Mouse (Mus musculus): ENCODE measurements around the gene Hs2st1.
A peak's percentile ranks its signal among the peaks of the same experiment; 100 is the strongest.

Hs2st1 gene

DNA sequence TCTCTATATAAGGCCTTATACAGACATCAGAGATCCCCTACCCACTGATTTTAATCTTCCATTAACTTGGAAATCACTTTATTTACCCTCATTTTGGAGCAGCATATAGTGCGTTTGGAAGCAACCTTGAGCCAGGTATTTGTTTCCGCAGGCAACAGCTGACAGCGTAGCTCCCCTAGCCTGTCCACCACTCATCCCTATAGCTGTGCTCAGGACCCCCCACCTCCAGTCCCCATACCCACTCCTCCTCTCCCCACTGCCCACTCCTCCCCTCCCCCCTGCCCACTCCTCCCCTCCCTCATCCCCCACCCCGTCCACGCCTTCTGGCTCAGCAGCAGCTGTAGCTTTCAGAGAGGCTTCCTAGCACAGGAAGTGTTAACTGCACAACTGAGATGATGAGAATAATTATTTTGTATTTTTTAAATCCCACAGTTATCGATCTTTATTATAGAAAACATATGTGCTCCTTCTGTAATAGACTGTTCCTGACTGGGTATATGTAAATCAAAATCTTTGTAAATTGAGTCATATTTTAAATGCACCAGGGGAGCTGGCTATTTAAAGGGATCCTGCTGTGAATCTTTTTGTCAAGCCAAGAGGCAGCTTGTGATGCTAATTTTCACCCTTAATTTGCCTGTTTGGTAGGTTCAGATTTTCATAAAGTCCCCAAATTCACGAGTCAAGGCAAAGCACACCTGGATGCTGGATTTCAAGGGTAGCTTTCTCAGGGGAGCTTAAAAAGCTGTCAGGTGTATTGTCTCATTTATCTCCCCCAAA lies 148.4 kb downstream of the Hs2st1 start:
- TF ChIP-seq GATA4 (IDR thresholded peaks at IDR 0.05; ENCODE audit: insufficient replicate concordance, low read length): no peak

DNA sequence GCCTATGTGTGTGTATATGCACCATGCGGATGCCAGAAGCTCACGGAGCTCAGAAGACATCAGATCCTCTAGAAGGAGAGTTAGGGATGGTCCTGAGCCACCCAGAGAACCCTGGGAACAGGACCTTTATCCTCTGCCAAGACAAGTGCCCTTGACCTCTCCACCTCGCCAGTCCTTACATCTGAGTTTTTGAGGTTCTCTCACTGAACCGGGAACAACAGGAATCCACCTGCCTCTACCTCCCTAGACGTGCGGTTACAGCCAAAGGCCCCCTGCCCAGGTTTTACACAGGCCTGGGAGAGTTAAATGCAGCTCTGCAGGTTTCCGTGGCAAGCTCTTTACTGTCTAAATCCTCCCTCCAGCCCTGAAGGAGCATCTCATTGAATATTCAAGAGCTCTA lies 156.2 kb downstream of the Hs2st1 start:
- TF ChIP-seq GATA4 (IDR thresholded peaks at IDR 0.05; ENCODE audit: insufficient replicate concordance, low read length): no peak

DNA sequence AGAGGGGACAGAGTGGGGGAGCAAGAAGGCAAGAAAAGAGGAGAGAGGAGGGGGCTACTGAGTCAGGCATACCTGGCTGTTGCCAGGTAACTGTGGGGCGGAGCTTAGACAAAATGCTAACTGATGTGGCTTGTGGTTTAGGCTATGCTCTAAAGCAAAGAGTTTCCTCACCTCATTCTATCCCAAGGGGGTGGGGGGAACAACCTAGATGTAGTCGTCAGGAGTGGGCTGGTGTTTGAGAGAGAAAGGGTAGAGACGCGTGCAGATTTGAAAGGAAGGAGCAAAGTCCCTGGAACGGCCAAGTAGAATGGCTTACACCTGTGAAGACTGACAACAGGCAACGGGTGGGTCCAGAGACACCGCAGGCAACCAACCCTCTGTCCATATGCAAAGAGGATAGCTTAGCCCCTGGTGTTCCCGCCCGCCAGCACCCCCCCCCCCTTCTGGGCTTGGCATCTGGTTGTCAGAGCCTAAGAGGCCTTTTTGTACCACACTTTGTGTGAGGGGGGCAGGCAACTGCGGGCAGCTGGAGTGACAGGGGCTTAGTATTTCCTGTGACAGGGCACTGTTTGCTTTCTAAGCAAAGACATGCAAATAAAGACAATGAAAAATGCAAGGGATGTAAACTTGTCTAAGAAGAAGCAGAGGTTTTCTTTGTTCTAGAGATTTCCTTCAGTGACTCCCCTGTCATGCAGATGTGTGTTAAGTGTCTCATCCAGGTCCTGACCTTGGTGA lies 157.3 kb downstream of the Hs2st1 start:
- TF ChIP-seq GATA4 (IDR thresholded peaks at IDR 0.05; ENCODE audit: insufficient replicate concordance, low read length): no peak

DNA sequence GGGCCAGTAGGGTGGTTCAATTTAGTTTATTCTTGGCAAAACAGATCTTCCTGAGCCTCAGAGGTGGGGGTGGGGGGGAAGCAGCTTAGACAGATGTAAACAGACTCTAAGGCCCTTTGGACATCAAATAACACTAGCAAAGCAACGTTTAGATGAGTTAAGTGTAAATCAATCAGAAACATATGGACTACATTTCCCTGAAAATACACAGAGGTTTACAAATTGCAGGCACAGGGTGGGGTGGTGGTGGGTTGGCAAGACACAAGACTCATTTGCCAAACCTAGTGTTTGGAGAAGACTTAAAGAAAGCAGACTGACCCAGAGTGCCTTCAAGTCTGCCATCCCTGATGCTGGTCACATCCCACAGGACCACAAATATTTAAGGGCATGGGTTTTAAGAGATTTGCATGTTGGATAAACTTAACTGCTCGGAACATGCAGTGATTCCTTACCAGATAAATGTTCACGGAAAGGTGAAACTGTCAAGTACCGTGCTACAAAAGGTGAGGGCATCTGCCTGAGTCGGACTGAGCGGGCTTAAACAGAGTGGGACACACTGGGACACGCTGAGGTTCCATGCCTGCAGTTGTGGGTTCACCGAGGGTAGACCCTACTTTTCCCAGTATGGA lies 158.2 kb downstream of the Hs2st1 start:
- no peak for TF ChIP-seq GATA4 (IDR thresholded peaks at IDR 0.05; ENCODE audit: insufficient replicate concordance, low read length)

DNA sequence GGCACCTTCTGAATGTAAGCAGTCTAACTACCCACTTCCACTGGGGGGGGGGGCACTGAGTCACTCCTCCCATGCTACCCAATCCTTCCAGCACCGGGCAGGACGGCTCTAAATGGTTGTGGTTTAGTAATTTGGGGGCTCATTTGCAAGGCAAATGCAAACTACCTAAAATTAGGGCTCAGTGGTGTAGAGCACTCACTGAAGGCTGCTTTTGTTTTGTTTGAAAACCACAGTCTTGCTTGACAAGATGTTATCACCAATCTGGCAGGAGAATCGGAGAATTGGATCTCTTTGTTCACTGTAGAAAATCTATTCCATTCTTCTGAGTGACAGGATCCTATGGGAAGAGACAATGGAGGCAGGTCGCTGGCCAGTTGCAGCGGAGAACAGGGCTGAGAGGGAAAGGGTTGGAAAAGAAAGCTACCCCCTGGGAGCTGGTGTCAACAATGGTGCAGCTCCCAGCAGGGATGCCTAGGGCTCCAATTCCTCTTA lies 158.9 kb downstream of the Hs2st1 start:
- TF ChIP-seq GATA4 (IDR thresholded peaks at IDR 0.05; ENCODE audit: insufficient replicate concordance, low read length): no peak

DNA sequence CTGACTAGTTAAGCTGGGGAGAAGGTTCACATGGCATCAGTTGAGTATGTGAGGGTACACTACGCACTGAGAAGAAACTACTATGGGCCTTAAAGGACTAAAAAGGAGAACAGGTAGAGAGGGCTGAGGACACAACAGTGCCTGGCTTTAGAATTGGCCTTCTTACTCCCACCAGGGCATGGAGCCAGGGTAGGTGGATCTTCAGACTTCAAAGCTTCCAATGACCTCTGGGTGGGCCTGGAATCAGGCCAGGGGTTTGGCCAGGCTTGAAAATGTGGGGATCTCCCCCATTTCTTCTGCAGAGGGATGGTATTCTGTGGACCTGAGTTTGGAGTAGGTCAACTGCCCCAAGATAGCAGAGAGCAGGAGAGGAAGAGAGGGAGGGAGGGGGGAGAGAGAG lies 161.0 kb downstream of the Hs2st1 start:
- TF ChIP-seq GATA4 (IDR thresholded peaks at IDR 0.05; ENCODE audit: insufficient replicate concordance, low read length): no peak

DNA sequence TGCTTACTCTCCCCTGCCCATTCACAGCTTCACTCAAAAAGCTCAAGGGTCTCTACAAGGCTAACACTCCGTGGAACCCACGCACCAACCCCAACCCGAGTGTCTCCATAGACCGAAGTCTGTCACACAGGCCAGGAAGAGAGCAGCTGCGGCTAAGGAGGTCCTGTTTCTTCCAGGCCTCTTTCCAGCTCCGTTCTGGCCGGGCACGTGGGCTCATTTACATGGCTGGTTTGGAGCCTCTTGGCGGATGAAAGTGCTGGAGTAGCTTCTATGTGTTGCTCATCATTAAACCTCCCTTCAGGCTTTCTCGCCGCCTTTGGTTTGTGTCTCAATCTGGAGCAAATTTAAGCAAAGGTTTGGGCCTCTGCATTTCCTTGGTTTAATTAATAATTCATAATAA lies 164.7 kb downstream of the Hs2st1 start:
- no peak for TF ChIP-seq GATA4 (IDR thresholded peaks at IDR 0.05; ENCODE audit: insufficient replicate concordance, low read length)

DNA sequence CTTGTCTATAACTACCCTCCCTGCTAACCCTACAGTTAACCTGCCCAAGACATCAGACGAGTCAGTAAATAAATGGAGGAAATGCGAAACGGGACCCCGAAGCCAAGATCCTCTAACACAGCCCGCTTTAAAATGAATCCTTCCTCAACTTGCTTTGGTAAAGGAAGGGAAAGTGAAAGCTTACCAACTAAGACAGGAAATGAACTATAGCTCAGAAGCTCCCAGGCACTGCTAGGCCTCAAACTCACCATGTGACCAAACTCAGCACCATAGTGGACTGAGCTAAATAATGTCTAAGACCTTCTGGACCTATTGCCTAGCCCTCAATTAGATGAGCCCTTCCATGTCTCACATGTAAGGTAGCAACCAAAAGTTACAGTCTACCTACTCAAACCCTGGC lies 168.7 kb downstream of the Hs2st1 start:
- TF ChIP-seq GATA4 (IDR thresholded peaks at IDR 0.05; ENCODE audit: insufficient replicate concordance, low read length): no peak

DNA sequence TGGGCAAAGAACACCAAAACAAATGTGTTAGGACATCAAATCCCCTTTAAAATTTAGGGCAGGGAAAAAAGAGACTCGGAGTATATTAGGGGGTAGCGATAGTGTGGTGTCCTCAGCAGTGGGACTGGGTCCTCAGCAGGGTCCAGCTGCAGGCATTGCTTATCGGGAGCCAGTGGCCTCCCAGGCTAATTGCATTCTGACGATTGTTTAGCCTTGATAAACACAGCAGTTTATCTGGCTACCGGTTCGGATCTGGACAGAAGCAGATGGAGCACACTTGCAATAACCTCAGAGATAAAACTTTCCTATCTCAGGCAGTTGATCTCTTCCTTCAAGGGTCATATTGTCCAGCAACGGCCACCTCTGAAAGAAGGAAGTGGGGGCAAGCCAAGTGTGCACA lies 169.1 kb downstream of the Hs2st1 start:
- peak; percentile 90 for TF ChIP-seq GATA4 (IDR thresholded peaks at IDR 0.05; ENCODE audit: insufficient replicate concordance, low read length)

DNA sequence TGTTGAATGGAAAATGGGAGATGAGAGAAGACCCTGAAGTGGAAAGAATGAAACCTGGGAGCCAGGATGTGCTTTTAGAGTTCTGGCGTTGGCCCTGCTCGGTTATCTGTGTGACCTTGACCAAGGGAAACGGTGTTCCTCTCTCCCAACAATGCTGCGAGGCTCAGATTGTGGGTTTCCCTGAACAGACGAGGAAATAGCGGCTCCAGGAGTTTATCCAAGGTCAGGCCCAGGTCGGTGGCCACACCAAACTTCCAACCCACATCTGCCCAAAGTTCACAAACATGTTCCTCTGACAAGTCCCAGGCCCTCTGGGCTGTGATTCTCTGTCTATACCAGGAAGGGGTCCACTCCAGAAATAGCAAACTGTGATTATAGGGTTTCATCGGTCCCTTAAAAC lies 169.6 kb downstream of the Hs2st1 start:
- peak; percentile 99 for TF ChIP-seq GATA4 (IDR thresholded peaks at IDR 0.05; ENCODE audit: insufficient replicate concordance, low read length)

DNA sequence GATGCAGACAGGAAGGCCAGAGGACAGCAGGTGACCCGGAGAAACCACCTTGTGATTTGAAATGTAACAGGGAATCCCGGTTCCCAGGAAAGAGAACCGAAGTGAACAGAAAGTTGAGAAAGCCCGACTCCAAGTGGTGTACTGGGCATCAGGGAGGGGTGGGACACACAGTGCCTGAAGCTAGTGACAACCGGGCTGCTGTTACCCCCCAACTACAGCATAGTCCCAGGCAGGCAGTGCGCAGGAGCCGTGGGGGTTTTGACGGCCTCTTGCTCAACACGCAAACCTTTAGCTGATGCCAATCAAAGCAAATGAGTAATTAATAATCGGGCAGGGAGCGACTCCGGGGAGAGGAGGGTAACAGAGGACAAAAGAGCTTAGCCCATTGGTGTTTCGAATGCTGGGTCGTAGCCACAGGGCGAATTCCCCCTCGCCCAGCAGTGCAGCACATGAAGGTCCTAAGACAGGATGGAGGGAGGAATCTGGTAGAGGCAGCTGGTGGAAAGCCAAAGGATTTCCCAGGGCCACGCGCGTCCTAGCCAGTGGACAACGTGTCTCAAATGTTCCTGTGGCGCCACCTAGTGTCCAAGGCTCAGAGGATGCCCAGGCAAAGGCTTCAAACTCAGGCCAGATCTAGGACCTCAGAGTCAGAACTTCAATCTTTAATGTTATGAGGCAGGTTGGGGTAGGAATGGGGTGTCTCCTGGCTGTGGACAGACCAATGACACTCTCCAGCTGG lies 170.5 kb downstream of the Hs2st1 start:
- no peak; the same call in 1 of the 2 replicates for TF ChIP-seq GATA4 (IDR thresholded peaks at IDR 0.05; ENCODE audit: insufficient replicate concordance, low read length)

DNA sequence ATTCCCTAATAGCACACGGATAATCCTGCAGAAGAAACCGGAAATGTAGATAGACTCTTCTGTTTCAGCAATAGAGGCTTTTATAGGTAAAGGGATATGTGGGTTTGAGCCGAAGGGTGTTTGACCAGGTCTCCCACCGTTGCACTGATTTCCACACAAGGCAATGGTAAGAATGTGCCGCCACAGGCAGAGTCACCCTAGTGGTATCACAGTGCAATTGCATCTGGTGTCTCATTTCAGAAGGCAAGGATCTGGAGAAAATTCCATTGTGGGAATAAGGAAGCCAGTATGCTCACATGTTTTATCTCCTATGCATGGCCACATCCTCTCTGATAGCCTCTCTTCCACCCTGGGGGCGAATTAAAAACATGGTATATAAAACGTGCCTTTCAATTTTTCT lies 171.8 kb downstream of the Hs2st1 start:
- TF ChIP-seq GATA4 (IDR thresholded peaks at IDR 0.05; ENCODE audit: insufficient replicate concordance, low read length): no peak

DNA sequence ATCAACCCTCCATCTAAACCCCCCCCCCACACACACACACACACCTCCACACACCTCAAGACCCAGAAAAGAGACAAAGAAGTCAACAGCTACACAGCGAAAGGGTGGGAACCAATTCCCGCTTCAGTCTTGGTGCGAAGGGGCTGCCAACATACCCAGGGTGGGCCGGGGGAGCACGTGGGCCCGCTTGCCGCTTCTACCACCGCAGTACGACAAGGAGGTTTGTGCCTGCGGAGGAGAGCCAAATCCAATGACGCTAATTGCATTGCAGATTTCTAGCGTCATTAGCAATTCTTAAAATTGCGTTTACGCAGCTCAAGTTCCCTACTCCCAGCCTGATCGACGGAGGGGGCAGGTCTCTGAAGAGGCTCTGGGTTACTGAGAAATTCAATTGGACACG lies 173.5 kb downstream of the Hs2st1 start:
- TF ChIP-seq GATA4 (IDR thresholded peaks at IDR 0.05; ENCODE audit: insufficient replicate concordance, low read length): no peak

DNA sequence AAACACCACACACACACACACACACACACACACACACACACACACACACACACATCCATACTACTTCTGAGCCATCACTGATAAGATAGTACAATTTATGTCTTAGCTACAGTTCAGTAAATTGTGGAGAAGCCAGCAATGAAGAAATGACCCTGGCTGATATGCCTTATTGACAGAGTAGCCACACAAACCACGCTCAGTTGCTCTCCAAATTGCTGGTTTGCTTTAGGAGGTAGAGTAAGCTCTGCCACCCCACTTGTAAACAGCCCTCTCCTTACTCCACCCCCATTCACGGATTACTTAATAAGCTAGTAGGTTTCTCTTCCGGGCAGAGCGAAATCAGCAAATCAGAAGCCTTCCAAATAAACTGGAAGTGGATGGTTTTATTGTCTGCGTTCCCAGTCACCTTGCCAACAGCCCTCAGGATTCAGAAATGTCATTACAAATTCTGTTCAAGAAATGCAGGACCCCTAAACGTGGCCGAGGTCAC lies 175.5 kb downstream of the Hs2st1 start:
- no peak for TF ChIP-seq GATA4 (IDR thresholded peaks at IDR 0.05; ENCODE audit: insufficient replicate concordance, low read length)

DNA sequence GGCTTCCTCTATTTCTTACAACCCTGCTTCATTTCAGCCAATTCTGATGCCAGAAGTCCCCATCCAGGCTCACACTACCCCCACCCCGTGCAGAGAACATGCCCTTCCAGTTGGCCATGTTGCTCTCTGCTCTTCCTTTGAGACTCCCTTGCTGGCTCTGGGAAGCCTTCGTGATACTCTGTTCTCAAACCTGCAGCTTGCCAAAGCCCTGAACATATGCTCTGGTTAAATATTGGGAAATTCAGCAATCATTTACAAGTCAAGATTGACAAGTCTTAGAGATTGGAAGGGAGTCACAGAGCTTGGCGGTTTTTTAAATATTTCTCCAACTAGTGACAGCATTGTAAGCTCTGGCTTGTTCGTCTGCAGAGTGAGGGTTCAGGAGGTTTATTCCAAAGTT lies 183.5 kb downstream of the Hs2st1 start:
- no peak for TF ChIP-seq GATA4 (IDR thresholded peaks at IDR 0.05; ENCODE audit: insufficient replicate concordance, low read length)
